Mouse (Mus musculus) left cerebral cortex, adult 2 months (tissue): Measurements from ENCODE around the gene Prpsap1. TPM values are rescaled to one million over a fixed set of nuclear protein-coding genes. Genes with fewer than 3 reads are reported as not detected.
"Not testable (repeated sequence)": the region's sequence is repeated elsewhere in the genome, so short reads cannot be mapped to it uniquely, and the experiment has no call there.

Source experiments
- DNase-seq, 2 experiments: peaks; one replicate each; pipeline ENCODE4 v3.0.0; 2021 to 2022; ENCODE audit warnings: low spot score in 2 of 2, mixed read lengths in 1 of 2; ENCODE audit errors: extremely low spot score in 1 of 2
- H3K27ac ChIP-seq: fragments of 200-600 bp; 2 replicates; pipeline ENCODE4 v1.8.1; 2022
- H3K4me3 ChIP-seq: fragments of 200-600 bp; 2 replicates; pipeline ENCODE4 v1.8.1; 2022
- CTCF ChIP-seq: fragments of 200-600 bp; IDR thresholded peaks from 2 replicates; pipeline ENCODE4 v1.8.1; 2022; ENCODE audit warnings: antibody characterized with exemption, mild to moderate bottlenecking, moderate library complexity
- intact Hi-C: fragments of 180-260 bp; cut with DNase I; formaldehyde crosslinking; loops from one replicate; pipeline ENCODE4 v1.15.1; 2025
- total RNA-seq, 2 experiments: library from RNA; stranded (reverse); gene quantifications; 2 replicates each; pipeline ENCODE4 v1.2.3; 2021

The Prpsap1 gene
- total RNA-seq, 2 experiments from 2014 or later = 78.3 to 85.6 TPM

GRCm38 (mm10) chr11:116478978-116479377 is 15.0 kb downstream of the Prpsap1 start:
- no peak for DNase-seq
- intact Hi-C loops = no loop called here
- no peak overlapping the region for H3K27ac ChIP-seq
- H3K4me3 ChIP-seq = no peak overlapping the region
- TF ChIP-seq CTCF = no peak

- no peak for TF ChIP-seq CTCF
- Histone ChIP-seq H3K27ac (peak overlapping the region; percentile 0; the same call in 1 of the 2 replicates), H3K4me3 (no peak overlapping the region)
- DNase-seq = no peak
- intact Hi-C loops = no loop called here
Measured at GRCm38 (mm10) chr11:116477160-116477759, 16.7 kb downstream of the Prpsap1 start.

DNA sequence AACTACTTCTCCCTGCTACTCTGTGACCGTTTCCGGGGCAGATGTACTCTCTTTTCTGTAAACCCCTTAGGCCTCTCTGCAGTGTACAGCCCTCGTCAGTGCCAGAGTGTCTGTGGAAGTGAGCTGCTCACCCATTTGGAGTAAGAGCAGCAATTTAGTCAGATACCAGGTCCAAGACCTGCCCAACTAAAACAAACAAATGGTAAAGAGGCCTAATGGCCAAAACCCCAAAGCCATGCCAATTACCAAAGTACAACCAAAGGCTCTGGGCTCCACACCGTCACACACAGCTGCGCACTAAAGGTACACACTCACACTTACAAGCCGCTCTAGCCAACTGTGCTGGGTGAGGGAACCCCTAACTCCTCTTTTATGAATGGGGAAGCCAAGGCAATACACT is 17.3 kb downstream of the Prpsap1 start:
- Histone ChIP-seq H3K4me3 (no peak overlapping the region), H3K27ac (peak overlapping the region; percentile 0; the same call in 1 of the 2 replicates)
- no peak for TF ChIP-seq CTCF
- no peak for DNase-seq
- intact Hi-C loops = no loop called here

GRCm38 (mm10) chr11:116476041-116476440 is 18.0 kb downstream of the Prpsap1 start:
- intact Hi-C loops = no loop called here
- DNase-seq = no peak
- peak overlapping the region; percentile 0; the same call in 1 of the 2 replicates for H3K27ac ChIP-seq
- TF ChIP-seq CTCF = no peak
- no peak overlapping the region for H3K4me3 ChIP-seq

- Histone ChIP-seq H3K27ac (no peak overlapping the region), H3K4me3 (no peak overlapping the region)
- no peak for TF ChIP-seq CTCF
- intact Hi-C loops = no loop called here
- no peak for DNase-seq
Measured at GRCm38 (mm10) chr11:116472275-116472674, 21.7 kb downstream of the Prpsap1 start.

- no peak for DNase-seq
- TF ChIP-seq CTCF = no peak
- Histone ChIP-seq H3K4me3 (no peak overlapping the region), H3K27ac (no peak overlapping the region)
- intact Hi-C loops = no loop called here
Measured at GRCm38 (mm10) chr11:116470896-116471295, 23.1 kb downstream of the Prpsap1 start.

GRCm38 (mm10) chr11:116470249-116470648 is 23.8 kb downstream of the Prpsap1 start:
- no peak for TF ChIP-seq CTCF
- intact Hi-C loops = no loop called here
- Histone ChIP-seq H3K4me3 (no peak overlapping the region), H3K27ac (no peak overlapping the region)
- no peak for DNase-seq

- H3K4me3 ChIP-seq, H3K27ac ChIP-seq, DNase-seq, intact Hi-C loops: not testable (repeated sequence)
Measured at GRCm38 (mm10) chr11:116468338-116468737, 25.7 kb downstream of the Prpsap1 start.

GRCm38 (mm10) chr11:116466141-116466540 is 27.9 kb downstream of the Prpsap1 start, which contains the start of gene Qrich2:
Qrich2 (minus strand) TSS chr11:116466241.
- Histone ChIP-seq H3K27ac (no peak within 1 kb of the TSS), H3K4me3 (no peak within 1 kb of the TSS)
- no peak for DNase-seq
- no peak for TF ChIP-seq CTCF
- intact Hi-C loops = no loop called here

- Histone ChIP-seq H3K27ac (no peak overlapping the region), H3K4me3 (no peak overlapping the region)
- intact Hi-C loops = loop anchor here (1.0 to 2.0 kb wide), 2 partner anchors 145 to 238 kb away; no protein-coding TSS in a partner anchor
- TF ChIP-seq CTCF = peak; percentile 80
- peak; percentile 74 to 88 for DNase-seq
Measured at GRCm38 (mm10) chr11:116463833-116464232, 30.2 kb downstream of the Prpsap1 start.

DNA sequence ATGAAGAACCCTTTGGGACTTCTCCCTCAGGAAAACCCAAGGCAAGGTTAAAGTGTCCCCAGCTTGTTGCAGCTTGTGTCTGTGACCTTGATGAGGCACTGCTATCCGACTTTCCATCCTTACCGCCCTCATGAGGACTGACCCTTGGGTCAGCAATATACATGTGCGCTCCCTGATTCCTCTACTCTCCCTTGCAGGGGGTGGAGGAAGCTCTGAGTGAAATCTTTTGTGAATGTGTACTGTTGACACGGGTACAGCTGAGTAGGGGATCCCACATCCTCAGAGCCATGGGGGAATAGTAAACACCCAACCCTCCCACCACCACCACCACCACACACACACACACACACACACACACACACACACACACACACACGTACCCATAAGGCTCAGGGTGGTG is 30.7 kb downstream of the Prpsap1 start:
- TF ChIP-seq CTCF = no peak
- Histone ChIP-seq H3K4me3 (no peak overlapping the region), H3K27ac (no peak overlapping the region)
- intact Hi-C loops = no loop called here
- no peak for DNase-seq

- Histone ChIP-seq H3K27ac (no peak overlapping the region), H3K4me3 (no peak overlapping the region)
- no peak for DNase-seq
- no peak for TF ChIP-seq CTCF
- intact Hi-C loops = no loop called here
Measured at GRCm38 (mm10) chr11:116459786-116460185, 34.2 kb downstream of the Prpsap1 start.

GRCm38 (mm10) chr11:116456234-116456633 is 37.8 kb downstream of the Prpsap1 start:
- H3K4me3 ChIP-seq = no peak overlapping the region
- intact Hi-C loops = no loop called here
- no peak for TF ChIP-seq CTCF

More at GRCm38 (mm10) chr11:116456234-116456633, 37.8 kb downstream of the Prpsap1 start:
- H3K27ac ChIP-seq = no peak overlapping the region
- DNase-seq = no peak
